18 mouse cellular contexts compared by ENCODE assay signal in genomic region chr16:63191181-63191580, GRCm38 (mm10).
DNase-seq lines count a peak whose midpoint lies in the region; ATAC-seq and TF ChIP-seq lines count a peak whose summit lies in the region.
"Had no signal": no experiment of that assay in that cellular context is flagged by ENCODE, and none has a peak within 500 bp of the region (broad histone marks: within the 10 kb centered on the region; RNA-seq: fewer than 3 reads in every experiment).

No protein-coding gene starts in this region.

- no peak overlapping the region for H3K4me2 ChIP-seq in forebrain, embryonic 16.5 days (ENCODE audit: low read length)
- H3K4me2 ChIP-seq in hindbrain, postnatal 0 days (ENCODE audit: low read depth, low read length) = no peak overlapping the region
- H3K4me2 ChIP-seq: heart, embryonic 12.5 days; intestine, embryonic 15.5 days had no signal

- WGBS in forebrain, embryonic 16.5 days = 21% methylated on average over 6 of the region's 6 CpGs
- WGBS in forebrain, embryonic 10.5 days = 85% methylated on average over 6 of the region's 6 CpGs
- 52% methylated on average over 6 of the region's 6 CpGs for WGBS in hindbrain, postnatal 0 days
- 77% methylated on average over 6 of the region's 6 CpGs for WGBS in hindbrain, embryonic 10.5 days

- no peak overlapping the region for H3K4me3 ChIP-seq in forebrain, embryonic 16.5 days (replicated peaks; ENCODE audit: low read length)
- H3K4me3 ChIP-seq in forebrain, embryonic 10.5 days = no peak overlapping the region
- H3K4me3 ChIP-seq in hindbrain, postnatal 0 days (ENCODE audit: low read length) = no peak overlapping the region
- no peak overlapping the region for H3K4me3 ChIP-seq in hindbrain, embryonic 10.5 days
- H3K4me3 ChIP-seq: embryonic facial prominence, embryonic 10.5 days; gastrocnemius, adult 2 months; heart, embryonic 12.5 days; intestine, embryonic 15.5 days had no signal

- H3K27ac ChIP-seq in forebrain, embryonic 16.5 days (ENCODE audit: low read length) = no peak overlapping the region
- H3K27ac ChIP-seq in forebrain, embryonic 10.5 days = no peak overlapping the region
- H3K27ac ChIP-seq in hindbrain, postnatal 0 days = no peak overlapping the region
- H3K27ac ChIP-seq in hindbrain, embryonic 10.5 days = no peak overlapping the region
- H3K27ac ChIP-seq: embryonic facial prominence, embryonic 10.5 days; gastrocnemius, adult 2 months; intestine, embryonic 15.5 days had no signal

- no peaks in the 10 kb centered on the region for H3K9me3 ChIP-seq in forebrain, embryonic 16.5 days (ENCODE audit: control insufficient read depth, low read length)
- no peaks in the 10 kb centered on the region for H3K9me3 ChIP-seq in forebrain, embryonic 10.5 days
- H3K9me3 ChIP-seq in hindbrain, postnatal 0 days (ENCODE audit: low read length) = no peaks in the 10 kb centered on the region
- no peaks in the 10 kb centered on the region for H3K9me3 ChIP-seq in hindbrain, embryonic 10.5 days
- H3K9me3 ChIP-seq: embryonic facial prominence, embryonic 10.5 days; heart, embryonic 12.5 days; intestine, embryonic 15.5 days had no signal

- H3K27me3 ChIP-seq in forebrain, embryonic 16.5 days (replicated peaks; ENCODE audit: control insufficient read depth, insufficient read depth, low read length) = no peaks in the 10 kb centered on the region
- no peaks in the 10 kb centered on the region for H3K27me3 ChIP-seq in forebrain, embryonic 10.5 days (ENCODE audit: poor library complexity, severe bottlenecking)
- H3K27me3 ChIP-seq in hindbrain, postnatal 0 days (ENCODE audit: insufficient read depth, low read length) = no peaks in the 10 kb centered on the region
- no peaks in the 10 kb centered on the region for H3K27me3 ChIP-seq in hindbrain, embryonic 10.5 days (ENCODE audit: insufficient read depth, poor library complexity, severe bottlenecking)
- H3K27me3 ChIP-seq: CH12.LX; heart, embryonic 12.5 days; intestine, embryonic 15.5 days had no signal

- TF ChIP-seq CTCF in hindbrain, postnatal 0 days (IDR thresholded peaks at IDR 0.05; ENCODE audit: low read depth) = no peak
- no peak for TF ChIP-seq CTCF in brain, embryonic 14.5 days (IDR thresholded peaks at IDR 0.05; ENCODE audit: borderline replicate concordance, extremely low read depth, insufficient read depth, insufficient read length)

- H3K36me3 ChIP-seq in forebrain, embryonic 16.5 days (ENCODE audit: control insufficient read depth, insufficient read depth) = no peaks in the 10 kb centered on the region
- no peaks in the 10 kb centered on the region for H3K36me3 ChIP-seq in forebrain, embryonic 10.5 days (replicated peaks)
- no peaks in the 10 kb centered on the region for H3K36me3 ChIP-seq in hindbrain, postnatal 0 days (ENCODE audit: insufficient read depth, low read length)
- no peaks in the 10 kb centered on the region for H3K36me3 ChIP-seq in hindbrain, embryonic 10.5 days
- H3K36me3 ChIP-seq: embryonic facial prominence, embryonic 10.5 days; heart, embryonic 12.5 days; intestine, embryonic 15.5 days had no signal

- no peaks in the 10 kb centered on the region; the same call in 1 of the 2 replicates for H3K4me1 ChIP-seq in forebrain, embryonic 16.5 days (replicated peaks; ENCODE audit: control insufficient read depth, insufficient read depth, low read length)
- no peaks in the 10 kb centered on the region for H3K4me1 ChIP-seq in forebrain, embryonic 10.5 days
- no peaks in the 10 kb centered on the region for H3K4me1 ChIP-seq in hindbrain, postnatal 0 days (ENCODE audit: insufficient read depth, low read length)
- H3K4me1 ChIP-seq in hindbrain, embryonic 10.5 days (replicated peaks) = no peaks in the 10 kb centered on the region
- H3K4me1 ChIP-seq: embryonic facial prominence, embryonic 10.5 days; heart, embryonic 12.5 days; intestine, embryonic 15.5 days had no signal

- no peak overlapping the region for H3K9ac ChIP-seq in forebrain, embryonic 16.5 days (replicated peaks; ENCODE audit: low read depth, low read length)
- no peak overlapping the region for H3K9ac ChIP-seq in hindbrain, postnatal 0 days (replicated peaks; ENCODE audit: low read length)
- H3K9ac ChIP-seq: heart, embryonic 12.5 days; intestine, embryonic 15.5 days had no signal

- DNase-seq in forebrain, embryonic 10.5 days (ENCODE audit: extremely low spot score, low spot score) = no peak
- DNase-seq in hindbrain, postnatal 0 days (ENCODE audit: low spot score) = peak; percentile 5
- no peak for DNase-seq in hindbrain, embryonic 10.5 days (ENCODE audit: low spot score)
- peak; percentile 63 for DNase-seq in brain, embryonic 14.5 days (ENCODE audit: low read depth)
- DNase-seq in gastrocnemius, adult 18-20 months (ENCODE audit: low spot score) = no peak
- DNase-seq: adrenal gland, adult 2 months; adrenal gland, postnatal 25 days; cerebellum, adult 2 months; cerebellum, postnatal 10 days; gastrocnemius, adult 2 months; gastrocnemius, postnatal 25 days; heart, postnatal 4 days; kidney, adult 18-20 months had no signal

- peak; percentile 83 for ATAC-seq in forebrain, embryonic 16.5 days
- ATAC-seq in hindbrain, postnatal 0 days = no peak
- ATAC-seq: intestine, embryonic 15.5 days had no signal

- TF ChIP-seq POLR2A in brain, embryonic 14.5 days (IDR thresholded peaks at IDR 0.05; ENCODE audit: borderline replicate concordance, extremely low read depth, insufficient read depth, insufficient read length, poor library complexity, severe bottlenecking) = no peak

Comparison
In these comparisons a context has a peak if more than half of its experiments do, and no peak if none do; other contexts are left out.
1. DNase-seq: peak in hindbrain, postnatal 0 days (single experiment) and brain, embryonic 14.5 days (single experiment); none in forebrain, embryonic 10.5 days (single experiment), hindbrain, embryonic 10.5 days (single experiment) and gastrocnemius, adult 18-20 months (single experiment).